Mouse (Mus musculus) v-Abl transformed pro-B cells (cell line): Measurements from ENCODE around the gene Ppm1m.

Experiments used
- in situ Hi-C, 2 experiments: fragments of 400-800 bp; cut with MboI; formaldehyde crosslinking; loops; one replicate each; pipeline ENCODE4 v1.15.1; 2025; ENCODE audit not compliant: unreplicated experiment in 2 of 2

Gene Ppm1m

GRCm38 (mm10) chr9:106222261-106222851 is 22.8 kb upstream of the Ppm1m start, which contains the start of gene Tlr9:
TSS of gene Tlr9 (plus strand) at chr9:106222598.
- in situ Hi-C loops, result loop anchor here in 1 of 2 experiments (25.0 kb wide), 1 partner anchor 1090 kb away; no protein-coding TSS in a partner anchor

GRCm38 (mm10) chr9:106220894-106221523 is 21.5 kb upstream of the Ppm1m start:
- in situ Hi-C loops, result loop anchor here in 1 of 2 experiments (25.0 kb wide), 1 partner anchor 1091 kb away; no protein-coding TSS in a partner anchor

- in situ Hi-C loops, result loop anchor here (5.0 to 25.0 kb wide), 4 partner anchors 65 to 1095 kb away; partner anchors contain the start of genes Parp3 (in 1 of the 2), Poc1a (in 1 of the 2), Rpl29 (in 1 of the 2) and Rrp9 (in 1 of the 2)
Measured at GRCm38 (mm10) chr9:106216971-106217370, 17.4 kb upstream of the Ppm1m start.

DNA sequence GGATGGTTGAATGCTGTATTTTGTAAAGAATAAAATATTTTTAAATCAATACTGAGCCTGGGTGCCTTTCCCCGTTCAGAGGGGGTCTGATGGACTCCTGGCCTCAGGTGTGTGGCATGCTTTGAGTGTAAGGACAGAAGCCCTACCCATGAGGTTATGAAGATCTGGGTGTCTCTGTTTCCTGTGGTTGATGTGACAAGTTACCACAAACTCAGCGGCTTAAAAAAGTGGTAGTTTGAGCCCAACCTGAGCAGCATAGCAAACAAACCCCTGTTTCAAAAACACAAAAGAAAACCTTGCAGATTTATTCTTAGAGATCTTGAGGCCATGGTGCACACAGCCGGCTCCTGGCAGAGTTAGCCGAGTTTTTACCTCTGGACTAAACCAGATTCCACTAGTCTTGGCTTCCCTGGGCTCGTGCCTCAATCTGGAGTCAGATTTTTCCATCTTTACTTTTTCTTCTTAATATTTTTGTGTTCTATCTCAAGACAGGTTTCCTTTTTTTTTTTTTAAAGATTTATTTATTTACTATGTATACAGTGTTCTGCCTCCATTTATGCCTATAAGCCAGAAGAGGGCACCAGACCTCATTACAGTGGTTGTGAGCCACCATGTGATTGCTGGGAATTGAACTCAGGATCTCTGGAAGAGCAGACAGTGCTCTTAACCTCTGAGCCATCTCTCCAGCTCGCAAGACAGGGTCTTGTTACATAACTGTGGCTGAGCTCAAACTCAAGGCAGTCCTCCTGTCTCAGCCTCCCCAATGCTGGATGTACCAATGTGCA is 16.0 kb upstream of the Ppm1m start:
- in situ Hi-C loops, result loop anchor here (5.0 to 25.0 kb wide), 4 partner anchors 67 to 1097 kb away; partner anchors contain the start of genes Parp3 (in 1 of the 2), Poc1a (in 1 of the 2), Rpl29 (in 1 of the 2) and Rrp9 (in 1 of the 2)

DNA sequence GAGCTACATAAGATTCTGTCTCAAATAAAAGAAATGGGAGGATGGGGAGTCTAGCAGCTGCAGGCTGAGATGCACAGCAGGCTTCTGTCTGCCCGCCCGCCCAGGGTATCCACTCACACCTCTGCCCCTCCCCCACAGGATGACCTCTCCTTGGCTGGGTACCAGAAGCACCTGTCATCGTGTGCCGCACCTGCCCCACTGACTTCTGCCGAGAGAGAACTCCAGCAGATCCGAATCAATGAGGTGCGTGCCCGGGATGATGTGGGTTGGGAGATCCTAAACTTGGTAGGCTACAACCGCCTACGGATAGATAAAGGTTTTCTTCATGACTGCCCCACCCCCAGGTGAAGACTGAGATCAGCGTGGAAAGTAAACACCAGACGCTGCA is 13.0 kb upstream of the Ppm1m start:
- in situ Hi-C loops, result loop anchor here (5.0 to 25.0 kb wide), 4 partner anchors 55 to 1100 kb away; partner anchors contain the start of genes Glyctk (in 1 of the 2) and Rpl29 (in 1 of the 2)

DNA sequence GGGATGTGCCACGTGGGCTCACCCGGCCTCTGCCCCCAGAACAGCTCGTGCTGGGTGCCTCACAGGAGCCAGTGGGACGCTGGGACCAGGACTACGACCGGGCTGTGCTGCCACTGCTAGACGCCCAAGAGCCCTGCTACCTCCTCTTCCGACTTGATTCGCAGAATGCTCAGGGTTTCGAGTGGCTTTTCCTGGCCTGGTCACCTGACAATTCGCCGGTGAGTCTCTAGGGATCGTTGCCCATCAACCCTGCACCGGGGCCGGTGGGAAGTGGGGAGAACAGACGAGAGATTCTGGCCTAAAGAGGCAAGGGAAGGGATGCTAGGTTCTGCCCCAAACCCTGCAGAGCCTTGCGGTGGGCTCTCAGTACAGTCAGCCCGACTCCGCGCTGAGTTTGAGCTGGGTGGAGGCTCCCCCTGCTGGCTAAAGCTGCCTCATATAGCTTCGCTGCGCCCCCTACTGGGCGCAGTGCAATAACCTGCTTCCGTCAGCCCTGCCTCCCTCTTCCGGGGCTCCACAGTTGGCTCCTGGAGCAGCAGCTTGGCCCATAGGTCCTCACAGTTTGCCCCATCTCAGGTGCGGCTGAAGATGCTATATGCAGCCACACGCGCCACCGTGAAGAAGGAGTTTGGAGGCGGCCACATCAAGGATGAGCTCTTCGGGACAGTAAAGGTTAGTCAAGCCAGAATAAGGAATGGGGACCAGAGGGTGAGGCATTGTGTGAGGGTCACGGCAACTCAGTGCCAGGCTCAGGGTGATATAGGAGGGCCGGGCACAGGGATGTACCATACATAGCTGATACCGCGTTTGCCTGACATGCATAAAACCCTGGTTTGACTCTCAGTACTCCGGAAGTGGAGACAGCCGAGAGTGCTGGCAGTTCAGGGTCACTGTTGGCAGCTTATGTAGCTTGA is 12.4 kb upstream of the Ppm1m start:
- in situ Hi-C loops, result loop anchor here (5.0 to 25.0 kb wide), 4 partner anchors 55 to 1100 kb away; partner anchors contain the start of genes Glyctk (in 1 of the 2) and Rpl29 (in 1 of the 2)

GRCm38 (mm10) chr9:106210853-106211609 is 11.5 kb upstream of the Ppm1m start:
- in situ Hi-C loops, result loop anchor here (5.0 to 25.0 kb wide), 4 partner anchors 54 to 1101 kb away; partner anchors contain the start of genes Glyctk (in 1 of the 2) and Rpl29 (in 1 of the 2)

DNA sequence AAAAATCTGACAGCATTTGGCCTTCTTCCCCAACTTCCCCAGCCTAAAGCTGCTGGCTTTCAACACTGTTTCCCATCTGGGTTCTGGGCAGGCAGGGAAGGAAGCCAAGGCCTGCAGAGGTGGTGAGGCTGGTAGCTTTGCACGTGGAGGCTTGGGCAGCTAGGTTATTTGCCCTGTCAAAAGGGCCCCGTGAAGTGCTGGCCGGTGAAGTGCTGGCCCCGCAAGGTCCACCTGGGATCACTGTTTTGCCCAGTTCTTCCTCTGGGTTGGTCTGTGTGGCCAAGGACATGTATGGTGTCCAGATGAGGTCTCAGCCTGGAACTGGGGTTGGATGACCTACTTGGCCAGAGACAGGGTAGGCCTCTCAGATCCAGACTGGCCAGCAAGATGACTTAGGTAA is 10.4 kb upstream of the Ppm1m start:
- in situ Hi-C loops, result loop anchor here (5.0 to 25.0 kb wide), 5 partner anchors 43 to 1102 kb away; partner anchors contain the start of genes Glyctk (in 1 of the 2) and Rpl29 (in 1 of the 2)

GRCm38 (mm10) chr9:106208181-106208580 is 8.6 kb upstream of the Ppm1m start:
- in situ Hi-C loops, result loop anchor here (5.0 to 25.0 kb wide), 2 partner anchors 41 to 1104 kb away; no protein-coding TSS in a partner anchor

DNA sequence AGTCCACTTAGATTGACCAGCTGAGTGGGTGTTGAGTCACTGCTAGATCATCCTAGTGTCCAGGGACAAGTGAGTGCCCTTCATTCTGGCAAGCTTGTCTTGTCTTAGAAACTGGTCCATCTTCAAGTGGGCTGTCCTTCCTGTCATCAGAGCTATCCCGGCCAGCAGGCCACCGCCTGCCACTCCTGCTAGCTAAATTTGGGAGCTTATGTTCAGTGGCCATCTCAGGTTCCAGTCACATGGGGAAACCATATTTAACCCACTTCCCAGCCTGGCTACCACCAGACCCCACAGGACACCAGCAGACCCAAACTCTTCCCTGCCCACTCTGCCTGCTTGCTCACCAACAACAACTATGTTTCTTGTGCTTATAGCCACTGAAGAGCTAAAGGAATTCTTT is 7.0 kb upstream of the Ppm1m start:
- in situ Hi-C loops, result loop anchor here (5.0 to 25.0 kb wide), 2 partner anchors 39 to 1106 kb away; no protein-coding TSS in a partner anchor

DNA sequence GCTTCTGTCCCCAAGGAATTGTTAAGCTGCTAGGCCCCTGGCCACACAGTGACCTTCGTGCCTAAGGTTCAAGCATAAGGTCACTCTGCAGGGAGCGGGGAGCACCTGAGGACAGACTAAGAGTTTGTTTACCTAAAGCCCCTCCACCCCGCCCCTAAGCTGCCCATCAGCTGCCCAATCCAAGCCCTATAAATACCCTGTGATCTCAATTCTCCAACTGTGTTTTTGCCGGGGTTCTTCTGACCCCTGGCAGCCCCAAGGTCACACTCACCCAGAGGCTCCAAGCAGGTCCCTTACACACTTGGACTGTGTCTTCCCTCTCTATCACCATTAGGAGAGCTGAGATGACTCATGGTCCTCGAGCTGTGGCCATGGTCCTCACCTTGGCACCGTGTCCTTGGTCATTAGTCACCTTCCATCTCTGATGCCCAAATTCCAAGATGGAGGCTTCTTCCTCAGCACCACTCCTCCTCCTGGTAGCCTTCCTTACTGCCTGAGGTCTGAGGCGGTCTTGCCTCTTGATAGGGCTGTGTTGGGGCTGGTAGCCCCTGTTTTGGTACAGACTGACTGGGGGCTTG is 6.3 kb upstream of the Ppm1m start:
- in situ Hi-C loops, result loop anchor here (5.0 to 25.0 kb wide), 2 partner anchors 39 to 1106 kb away; no protein-coding TSS in a partner anchor

DNA sequence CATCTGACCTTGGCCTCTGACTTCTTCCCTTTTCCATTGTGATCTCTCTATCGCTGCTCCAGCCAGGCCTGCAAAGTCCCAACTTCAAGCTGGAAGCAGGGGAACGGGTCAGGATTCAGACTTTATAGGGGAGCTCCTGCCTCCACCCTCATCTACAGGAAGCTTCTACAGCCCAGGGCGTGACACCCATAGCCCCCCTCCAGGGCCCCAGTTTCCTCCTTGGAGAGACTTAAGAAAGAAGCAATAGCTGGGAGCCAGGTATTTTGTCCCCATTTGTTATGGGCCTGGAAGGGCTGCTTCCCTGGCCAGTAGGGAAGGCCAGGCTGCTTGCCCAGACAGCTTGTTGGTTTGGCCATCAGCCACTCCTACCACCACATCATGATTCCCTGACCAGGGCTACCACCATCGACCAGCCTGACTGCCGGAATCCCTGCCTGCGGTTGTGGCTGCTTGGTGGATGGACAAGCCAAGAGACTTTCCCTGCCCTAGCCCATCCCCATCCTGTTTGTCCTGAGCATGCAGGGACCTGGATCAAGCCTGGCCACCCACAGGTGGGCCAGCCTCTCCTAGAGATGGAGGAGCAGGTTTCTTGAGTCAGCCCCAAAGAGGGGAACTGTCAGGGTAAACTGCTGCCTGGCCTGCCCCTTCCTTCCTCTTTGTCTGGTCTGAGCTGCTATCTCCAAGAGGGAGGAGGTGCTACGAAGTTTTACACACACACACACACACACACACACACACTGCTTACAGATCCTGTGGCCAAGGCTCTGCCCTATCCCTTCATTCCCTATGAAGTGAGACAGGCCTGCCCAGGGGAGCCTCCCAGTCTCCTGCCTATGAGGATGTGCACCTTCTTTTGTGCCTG is 4.7 kb upstream of the Ppm1m start:
- in situ Hi-C loops, result loop anchor here in 1 of 2 experiments (25.0 kb wide), 1 partner anchor 1108 kb away; no protein-coding TSS in a partner anchor

DNA sequence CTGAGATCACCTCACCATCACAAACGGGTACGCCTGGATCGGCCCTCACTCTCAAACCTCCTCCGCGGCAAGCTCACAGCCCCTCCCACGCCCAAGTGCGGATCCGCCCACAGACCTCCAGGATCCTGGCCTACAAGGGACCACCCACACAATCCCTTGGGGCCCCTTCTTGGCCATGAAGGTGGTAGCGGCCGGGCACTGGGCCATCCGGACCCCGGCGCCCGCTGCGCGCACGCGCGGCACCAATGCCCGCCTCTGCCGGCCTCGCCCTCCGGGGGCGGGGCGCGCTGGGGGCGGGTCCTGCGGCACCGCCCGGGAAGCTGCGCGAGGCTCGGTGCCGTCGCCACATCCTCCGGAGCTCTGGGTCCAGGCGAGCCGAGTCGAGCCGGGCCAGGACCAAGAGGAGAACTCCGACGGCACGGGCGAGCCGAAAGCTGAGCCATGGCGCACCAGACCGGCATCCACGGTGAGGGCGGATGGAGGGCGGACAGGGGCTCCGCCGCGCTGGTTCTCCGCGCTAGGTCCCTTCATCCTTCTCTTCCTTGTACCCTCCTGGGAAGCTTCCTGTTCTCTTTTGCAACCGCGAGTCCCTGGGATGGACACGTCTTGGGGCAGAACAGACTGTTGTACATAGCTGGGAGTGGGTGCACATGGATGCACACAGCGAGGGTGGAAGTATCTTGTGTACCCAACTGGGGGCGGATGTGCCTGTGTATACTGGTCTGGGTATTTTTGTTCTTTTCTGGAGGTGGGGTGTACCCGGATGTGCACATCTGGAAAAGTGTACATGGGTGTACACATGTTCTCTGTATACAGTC is 3.5 kb upstream of the Ppm1m start, which contains the start of gene Twf2:
Gene Twf2, plus strand, starts transcription at position 290 of the 818 bp plus-strand sequence.
- in situ Hi-C loops, result loop anchor here in 1 of 2 experiments (25.0 kb wide), 1 partner anchor 1109 kb away; no protein-coding TSS in a partner anchor

- in situ Hi-C loops, result loop anchor here in 1 of 2 experiments (25.0 kb wide), 1 partner anchor 1110 kb away; no protein-coding TSS in a partner anchor
Measured at GRCm38 (mm10) chr9:106201895-106202294, 2.3 kb upstream of the Ppm1m start.

- in situ Hi-C loops, result loop anchor here (25.0 kb wide), 2 partner anchors 1363 to 1962 kb away; partner anchors contain the start of genes Hyal2 (in 1 of the 2), Rassf1 (in 1 of the 2) and Tusc2 (in 1 of the 2)
Measured at GRCm38 (mm10) chr9:106198962-106199458, 536 bp downstream of the Ppm1m start.
